Mouse (Mus musculus) MEL (cell line): ENCODE measurements at regions not wholly inside any gene's neighbourhood (a gene's known extent, or its start where the extent isn't known, plus 50 kb on each side); places are given as distances from the start of the nearest gene placed in this dataset.

Experiments
- DNase-seq: peaks from one replicate; pipeline ENCODE4 v3.0.0; 2011; ENCODE audit warnings: low read depth, low spot score
- H3K27ac ChIP-seq: 2 replicates; pipeline ENCODE4 v1.5.1; 2012; ENCODE audit warnings: low read depth, mild to moderate bottlenecking, control low read depth, low read length, moderate library complexity; ENCODE audit not compliant: control insufficient read depth
- H3K27me3 ChIP-seq, 2 experiments: fragments of 150-350 bp in 1 of 2; sonication (generic) in 1 of 2; 2 replicates each; pipeline ENCODE4 v1.6.1; 2012; ENCODE audit warnings: low read length in 2 of 2, mild to moderate bottlenecking in 2 of 2, improper control_type of control experiment in 1 of 2, moderate library complexity in 1 of 2; ENCODE audit not compliant: insufficient read depth in 2 of 2, control insufficient read depth in 1 of 2
- H3K36me3 ChIP-seq, 2 experiments: 2 replicates each; pipeline ENCODE4 v1.6.1; 2012 to 2014; ENCODE audit warnings: low read length in 2 of 2, improper control_type of control experiment in 1 of 2, inconsistent platforms in 1 of 2, mild to moderate bottlenecking in 1 of 2; ENCODE audit not compliant: insufficient read depth in 2 of 2, control insufficient read depth in 1 of 2
- H3K4me1 ChIP-seq, 2 experiments: fragments of 150-350 bp in 1 of 2; sonication (generic) in 1 of 2; 2 replicates each; pipeline ENCODE4 v1.6.1; 2012; ENCODE audit warnings: low read length in 2 of 2, improper control_type of control experiment in 1 of 2, mild to moderate bottlenecking in 1 of 2; ENCODE audit not compliant: insufficient read depth in 2 of 2, control insufficient read depth in 1 of 2
- H3K4me3 ChIP-seq, 2 experiments: fragments of 150-350 bp in 1 of 2; sonication (generic) in 1 of 2; 2 replicates each; pipeline ENCODE4 v1.5.1; 2012; ENCODE audit warnings: low read depth in 2 of 2, low read length in 2 of 2, mild to moderate bottlenecking in 2 of 2, moderate library complexity in 2 of 2, control low read depth in 1 of 2, improper control_type of control experiment in 1 of 2; ENCODE audit not compliant: control insufficient read depth in 1 of 2, insufficient read depth in 1 of 2
- H3K79me2 ChIP-seq: 2 replicates; pipeline ENCODE4 v1.6.1; 2012; ENCODE audit warnings: mild to moderate bottlenecking, low read length, moderate library complexity; ENCODE audit not compliant: control insufficient read depth, poor library complexity, insufficient read depth
- H3K9ac ChIP-seq: 2 replicates; pipeline ENCODE4 v1.6.1; 2012; ENCODE audit warnings: low read depth, mild to moderate bottlenecking, control low read depth, low read length, moderate library complexity; ENCODE audit not compliant: control insufficient read depth, poor library complexity, severe bottlenecking
- H3K9me3 ChIP-seq: fragments of 150-350 bp; sonication (generic); replicated peaks from 2 replicates; pipeline ENCODE4 v1.6.1; 2012; ENCODE audit warnings: mild to moderate bottlenecking, low read length, improper control_type of control experiment, moderate library complexity; ENCODE audit not compliant: insufficient read depth
- BHLHE40 ChIP-seq: IDR thresholded peaks from 2 replicates; pipeline ENCODE4 v1.6.1; 2012; ENCODE audit warnings: low read depth, mild to moderate bottlenecking, inconsistent platforms, low read length, improper control_type of control experiment, borderline replicate concordance
- CHD1 ChIP-seq: IDR thresholded peaks from 2 replicates; pipeline ENCODE4 v1.6.1; 2012; ENCODE audit warnings: low read depth, mild to moderate bottlenecking, inconsistent platforms, low read length, improper control_type of control experiment
- CHD2 ChIP-seq: IDR thresholded peaks from 2 replicates; pipeline ENCODE4 v1.6.1; 2011; ENCODE audit warnings: low read length, improper control_type of control experiment
- E2F4 ChIP-seq: IDR thresholded peaks from 2 replicates; pipeline ENCODE4 v1.6.1; 2011; ENCODE audit warnings: low read depth, low read length, improper control_type of control experiment, borderline replicate concordance
- EP300 ChIP-seq, 2 experiments: IDR thresholded peaks; 2 replicates each; pipeline ENCODE4 v1.6.1; 2011; ENCODE audit warnings: improper control_type of control experiment in 2 of 2, low read length in 2 of 2, low read depth in 1 of 2, mild to moderate bottlenecking in 1 of 2
- ETS1 ChIP-seq: IDR thresholded peaks from 2 replicates; pipeline ENCODE4 v1.6.1; 2012; ENCODE audit warnings: low read depth, mild to moderate bottlenecking, inconsistent platforms, low read length, improper control_type of control experiment, moderate library complexity
- GATA1 ChIP-seq: IDR thresholded peaks from 2 replicates; pipeline ENCODE4 v1.6.1; 2011; ENCODE audit warnings: low read depth, low read length, improper control_type of control experiment
- MXI1 ChIP-seq: IDR thresholded peaks from 2 replicates; pipeline ENCODE4 v1.6.1; 2011; ENCODE audit warnings: mild to moderate bottlenecking, low read depth, low read length, improper control_type of control experiment
- MYC ChIP-seq: IDR thresholded peaks from 2 replicates; pipeline ENCODE4 v1.6.1; 2011; ENCODE audit warnings: low read depth, mild to moderate bottlenecking, low read length, improper control_type of control experiment, moderate library complexity
- POLR2A ChIP-seq, 2 experiments: IDR thresholded peaks; 2 replicates each; pipeline ENCODE4 v1.6.1; 2011 to 2012; ENCODE audit warnings: low read length in 2 of 2, mild to moderate bottlenecking in 2 of 2, control low read depth in 1 of 2, improper control_type of control experiment in 1 of 2, low read depth in 1 of 2, moderate library complexity in 1 of 2; ENCODE audit not compliant: control insufficient read depth in 1 of 2, insufficient read depth in 1 of 2, poor library complexity in 1 of 2
- POLR2AphosphoS5 ChIP-seq: IDR thresholded peaks from 2 replicates; pipeline ENCODE4 v1.6.1; 2012; ENCODE audit warnings: low read depth, borderline replicate concordance, mild to moderate bottlenecking, inconsistent platforms, low read length, moderate library complexity, mixed read lengths
- RAD21 ChIP-seq: IDR thresholded peaks from 2 replicates; pipeline ENCODE4 v1.6.1; 2011; ENCODE audit warnings: mild to moderate bottlenecking, low read depth, low read length, improper control_type of control experiment
- RCOR1 ChIP-seq: IDR thresholded peaks from 2 replicates; pipeline ENCODE4 v1.6.1; 2012; ENCODE audit warnings: low read depth, mild to moderate bottlenecking, inconsistent platforms, low read length, improper control_type of control experiment
- SIN3A ChIP-seq: IDR thresholded peaks from 2 replicates; pipeline ENCODE4 v1.6.1; 2012; ENCODE audit warnings: low read length, improper control_type of control experiment, inconsistent platforms
- TAL1 ChIP-seq: IDR thresholded peaks from 2 replicates; pipeline ENCODE4 v1.6.1; 2012; ENCODE audit warnings: mild to moderate bottlenecking, inconsistent platforms, low read length, moderate library complexity, mixed read lengths
- TBP ChIP-seq: IDR thresholded peaks from 2 replicates; pipeline ENCODE4 v1.8.0; 2011; ENCODE audit warnings: low read depth, low read length, improper control_type of control experiment
- UBTF ChIP-seq: IDR thresholded peaks from 2 replicates; pipeline ENCODE4 v1.6.1; 2012; ENCODE audit warnings: low read depth, mild to moderate bottlenecking, inconsistent platforms, low read length, improper control_type of control experiment, moderate library complexity, borderline replicate concordance; ENCODE audit not compliant: insufficient read depth

GRCm38 (mm10) chr13:37111747-37112146 lies 61.7 kb upstream of the F13a1 start:
- TF ChIP-seq TBP (no peak), ETS1 (no peak), POLR2A (IDR thresholded peaks at IDR 0.05; ENCODE audit: control insufficient read depth in 1 of 2, insufficient read depth in 1 of 2, low read depth in 1 of 2, low read length in 2 of 2, poor library complexity in 1 of 2) (no peak), E2F4 (no peak), UBTF (no peak), CHD2 (no peak), MXI1 (no peak), EP300 (IDR thresholded peaks at IDR 0.05; ENCODE audit: low read depth in 1 of 2, low read length in 2 of 2) (no peak), BHLHE40 (no peak), RCOR1 (no peak), TAL1 (no peak), GATA1 (no peak), SIN3A (no peak)
- no peak overlapping the region for H3K27ac ChIP-seq
- no peaks in the 10 kb centered on the region for H3K27me3 ChIP-seq
- H3K9ac ChIP-seq = no peak overlapping the region
- no peaks in the 10 kb centered on the region for H3K79me2 ChIP-seq
- H3K9me3 ChIP-seq = no peaks in the 10 kb centered on the region
- no peak overlapping the region for H3K4me3 ChIP-seq
- no peaks in the 10 kb centered on the region for H3K4me1 ChIP-seq
- no peaks in the 10 kb centered on the region for H3K36me3 ChIP-seq
- DNase-seq = no peak

- Histone ChIP-seq H3K4me3 (no peak overlapping the region), H3K4me1 (no peaks in the 10 kb centered on the region), H3K27me3 (no peaks in the 10 kb centered on the region), H3K36me3 (no peaks in the 10 kb centered on the region), H3K27ac (no peak overlapping the region), H3K79me2 (no peaks in the 10 kb centered on the region), H3K9ac (no peak overlapping the region), H3K9me3 (no peaks in the 10 kb centered on the region)
- no peak for TF ChIP-seq MYC
- TF ChIP-seq POLR2AphosphoS5 = no peak
- TF ChIP-seq CHD1 = no peak
- no peak for TF ChIP-seq CHD2
- no peak for TF ChIP-seq EP300 (IDR thresholded peaks at IDR 0.05; ENCODE audit: low read depth in 1 of 2, low read length in 2 of 2)
- no peak for TF ChIP-seq POLR2A (IDR thresholded peaks at IDR 0.05; ENCODE audit: control insufficient read depth in 1 of 2, insufficient read depth in 1 of 2, low read depth in 1 of 2, low read length in 2 of 2, poor library complexity in 1 of 2)
- no peak for TF ChIP-seq RAD21
- TF ChIP-seq SIN3A = no peak
- DNase-seq = no peak
Measured at GRCm38 (mm10) chr13:37107721-37108120, 57.7 kb upstream of the F13a1 start.
